ENCODE assay signal across 11 mouse cellular contexts in genomic region chr10:121750175-121750574, GRCm38 (mm10). TPM values are rescaled to one million over a fixed set of nuclear protein-coding genes. Genes with fewer than 3 reads are reported as not detected.
DNase-seq lines count a peak whose midpoint lies in the region; TF ChIP-seq lines count a peak whose summit lies in the region.
"Had no signal": no experiment of that assay in that cellular context is flagged by ENCODE, and none has a peak within 500 bp of the region (broad histone marks: within the 10 kb centered on the region; RNA-seq: fewer than 3 reads in every experiment).

No protein-coding gene starts in this region.

- DNase-seq in testis, postnatal 10 days (ENCODE audit: low spot score): no peak
- DNase-seq in layer of hippocampus, adult 8-10 months (ENCODE audit: low spot score in 2 of 2): peak; percentile 26 to 53
- peak; percentile 74 for DNase-seq in lung, postnatal 36 days
- no peak for DNase-seq in retina, postnatal 1 day
- no peak for DNase-seq in thymus, postnatal 0 days (ENCODE audit: low spot score)
- DNase-seq in spleen, adult 18-20 months: no peak
- DNase-seq: gastrocnemius, adult 2 months; thymus, postnatal 25 days had no signal

- H3K4me1 ChIP-seq in testis, adult 2 months (ENCODE audit: control insufficient read depth, insufficient read depth, low read length): peaks cover 11% of the 10 kb centered on the region

- H3K4me3 ChIP-seq in testis, adult 2 months (ENCODE audit: control insufficient read depth, low read depth, low read length): peak overlapping the region; percentile 81
- H3K4me3 ChIP-seq: gastrocnemius, adult 2 months had no signal

- TF ChIP-seq CTCF in testis, adult 2 months (IDR thresholded peaks at IDR 0.05; ENCODE audit: control insufficient read depth, insufficient read depth, insufficient replicate concordance, low read depth, low read length): no peak

- H3K36me3 ChIP-seq in testis, adult 2 months (ENCODE audit: control insufficient read depth, insufficient read depth, low read length): no peaks in the 10 kb centered on the region; the same call in 1 of the 2 replicates

- peak; percentile 20; the same call in 1 of the 2 replicates for TF ChIP-seq POLR2A in testis, adult 2 months (IDR thresholded peaks at IDR 0.05; ENCODE audit: control insufficient read depth, low read depth, low read length)

- H3K27me3 ChIP-seq in testis, adult 2 months (ENCODE audit: control insufficient read depth, insufficient read depth, low read length): no peaks in the 10 kb centered on the region

- H3K27ac ChIP-seq in testis, adult 2 months (ENCODE audit: control insufficient read depth, insufficient read depth, low read depth, low read length): 0 out of 2 replicates have a peak overlapping the region, but pooled peaks have one; percentile 4
- H3K27ac ChIP-seq: gastrocnemius, adult 2 months; kidney, postnatal 0 days; liver, embryonic 14.5 days had no signal

RNA-seq across cellular contexts. Expression of gene BC048403, which starts 10.4 kb away (rescaled TPM):
- polyA plus RNA-seq in testis, adult 2 months (2012; rRNA removed): 3.0 and 3.3 TPM in 2 replicates
- 10 to 100 TPM in 1 of 4 experiments, 1 to 10 TPM in 3; 9.1 to 10.8 (median 9.4) TPM for total RNA-seq in layer of hippocampus, adult 8-10 months (2022)
- 2.1 and 2.4 TPM in 2 replicates for polyA plus RNA-seq in thymus, postnatal 0 days (2015; fragmentation: Nextera tagmentation; extraction: Ambion mirVana)

Comparison
In these comparisons a context has a peak if more than half of its experiments do, and no peak if none do; other contexts are left out.
1. DNase-seq: peak in layer of hippocampus, adult 8-10 months (2 of 2) and lung, postnatal 36 days (single experiment); none in testis, postnatal 10 days (single experiment), retina, postnatal 1 day (single experiment), thymus, postnatal 0 days (single experiment) and spleen, adult 18-20 months (0 of 2).